Mouse (Mus musculus) hindlimb bud, embryonic 11.5 days (tissue): ENCODE data around the gene Hspb1.

Experiments used
- DNase-seq: peaks from one replicate; pipeline ENCODE4 v3.0.0-alpha.2; 2012; ENCODE audit warnings: low read depth, low spot score; ENCODE audit errors: extremely low spot score

Hspb1 gene

GRCm38 (mm10) chr5:135910813-135911212 lies 23.1 kb downstream of the Hspb1 start:
- no peak for DNase-seq

- DNase-seq: no peak
Observed at GRCm38 (mm10) chr5:135911633-135912220, 24.0 kb downstream of the Hspb1 start.

GRCm38 (mm10) chr5:135913201-135913600 lies 25.5 kb downstream of the Hspb1 start:
- DNase-seq: no peak

- DNase-seq: no peak
Observed at GRCm38 (mm10) chr5:135914156-135914555, 26.4 kb downstream of the Hspb1 start.

- no peak for DNase-seq
Observed at GRCm38 (mm10) chr5:135916051-135916565, 28.4 kb downstream of the Hspb1 start.

- DNase-seq: no peak
Observed at GRCm38 (mm10) chr5:135916601-135917000, 28.9 kb downstream of the Hspb1 start.

GRCm38 (mm10) chr5:135917327-135918058 lies 29.8 kb downstream of the Hspb1 start:
- no peak for DNase-seq

GRCm38 (mm10) chr5:135918059-135918437 lies 30.3 kb downstream of the Hspb1 start:
- DNase-seq: no peak

GRCm38 (mm10) chr5:135918593-135918992 lies 30.9 kb downstream of the Hspb1 start:
- no peak for DNase-seq

GRCm38 (mm10) chr5:135919902-135920301 lies 32.2 kb downstream of the Hspb1 start:
- DNase-seq: no peak

- no peak for DNase-seq
Observed at GRCm38 (mm10) chr5:135923901-135924300, 36.2 kb downstream of the Hspb1 start.

GRCm38 (mm10) chr5:135929685-135930424 lies 42.1 kb downstream of the Hspb1 start:
- DNase-seq: no peak

- no peak for DNase-seq
Observed at GRCm38 (mm10) chr5:135931526-135931925, 43.8 kb downstream of the Hspb1 start.

- no peak for DNase-seq
Observed at GRCm38 (mm10) chr5:135932359-135932758, 44.6 kb downstream of the Hspb1 start.

GRCm38 (mm10) chr5:135933222-135933899 lies 45.6 kb downstream of the Hspb1 start:
- DNase-seq: no peak

GRCm38 (mm10) chr5:135933900-135934441 lies 46.3 kb downstream of the Hspb1 start:
- DNase-seq: peak; percentile 24

- DNase-seq: peak; percentile 94
Observed at GRCm38 (mm10) chr5:135934481-135935175, 46.9 kb downstream of the Hspb1 start, which contains the start of gene Ywhag. TSS of gene Ywhag (minus strand) at chr5:135934616.

- DNase-seq: no peak
Observed at GRCm38 (mm10) chr5:135935176-135935523, 47.4 kb downstream of the Hspb1 start.

GRCm38 (mm10) chr5:135935641-135936190 lies 48.0 kb downstream of the Hspb1 start:
- DNase-seq: no peak
